Mouse (Mus musculus): ENCODE measurements around the gene Psma6.

DNA sequence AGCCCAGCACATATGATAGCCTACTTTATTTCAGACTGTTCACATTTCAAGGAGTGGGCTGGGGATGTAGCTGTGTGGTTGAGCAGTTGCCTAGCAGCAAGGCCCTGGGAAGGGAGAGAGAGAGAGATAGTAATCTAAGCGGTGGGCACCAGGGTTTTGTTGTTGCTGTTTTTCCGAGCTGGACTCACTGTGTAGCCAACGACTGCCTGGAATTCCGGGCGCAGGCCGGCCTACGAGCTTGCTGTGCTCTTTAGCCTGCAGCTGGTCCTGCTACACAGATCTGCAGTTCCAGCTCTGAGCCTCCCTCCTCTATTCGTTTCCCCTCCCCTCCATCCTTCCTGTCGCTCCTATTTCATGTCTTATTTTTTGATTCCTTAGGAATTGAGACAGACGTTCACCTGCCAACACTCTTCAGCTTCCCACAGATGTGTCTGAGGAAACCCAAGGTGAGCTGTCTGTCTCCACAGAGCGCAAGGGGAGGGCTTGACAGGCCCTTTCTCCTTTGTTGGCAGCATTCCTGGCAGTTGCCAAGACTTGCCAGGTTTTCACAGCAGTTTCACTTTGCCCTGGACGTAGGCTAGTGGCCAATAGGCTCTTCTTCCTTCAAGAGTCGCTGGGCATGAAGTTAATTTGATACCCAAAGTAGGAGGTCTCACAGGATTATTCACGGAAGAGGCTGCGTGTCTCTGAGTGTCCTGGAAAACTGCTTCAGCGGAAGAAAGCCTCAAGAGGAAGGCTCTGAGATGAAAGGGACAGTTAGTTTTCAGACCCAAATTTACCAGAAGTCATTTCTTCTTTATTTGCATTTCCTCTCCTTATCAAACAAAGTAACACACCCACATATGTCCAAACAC lies 80.2 kb downstream of the Psma6 start:
- TF ChIP-seq CTCF (IDR thresholded peaks at IDR 0.05; ENCODE audit: control insufficient read depth, insufficient read depth, insufficient read length) (no peak), MYOD1 (IDR thresholded peaks at IDR 0.05; ENCODE audit: control insufficient read depth, insufficient read length, low read depth) (no peak), MAX (IDR thresholded peaks at IDR 0.05) (no peak), USF1 (IDR thresholded peaks at IDR 0.05; ENCODE audit: low read depth) (no peak), CEBPB (IDR thresholded peaks at IDR 0.05; ENCODE audit: low read depth) (no peak)

Measured in C2C12 (cell line).